Mouse (Mus musculus): ENCODE data around the gene 1810024B03Rik. TPM values are rescaled to one million over a fixed set of nuclear protein-coding genes. Genes with fewer than 3 reads are reported as not detected.

1810024B03Rik gene
- total and polyA plus RNA-seq, 3 experiments, result 0.77 to 1.2 (median 0.93) TPM

DNA sequence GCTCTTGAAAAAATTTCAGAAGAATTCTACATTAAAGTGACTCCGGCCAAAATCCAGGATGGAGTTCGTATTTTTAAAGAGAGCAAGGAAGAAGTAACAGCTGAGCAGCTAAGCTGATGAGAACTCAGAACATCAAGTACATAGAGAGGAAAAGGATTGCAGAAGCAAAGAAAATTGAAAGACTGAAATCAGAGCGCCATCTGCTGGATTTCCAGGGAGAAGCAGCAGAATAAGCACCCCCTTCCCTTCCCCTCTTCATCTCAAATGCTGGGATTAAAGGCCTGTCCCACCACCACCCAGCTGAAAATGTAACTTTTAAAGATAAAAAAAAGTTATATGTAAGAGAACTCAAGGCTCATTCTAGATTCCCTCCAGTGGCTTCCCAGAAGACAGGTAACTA is 3.1 kb downstream of the 1810024B03Rik start:
- Histone ChIP-seq H3K4me3 (replicated peaks in 1 of 3; ENCODE audit: low read depth in 2 of 3, low read length in 2 of 3, poor library complexity in 1 of 3) (no peak overlapping the region), H3K9ac (ENCODE audit: insufficient read depth, low read depth) (no peak overlapping the region), H3K79me2 (replicated peaks; ENCODE audit: control insufficient read depth, extremely low read depth, insufficient read depth, poor library complexity, severe bottlenecking) (peaks cover 18% of the 10 kb centered on the region), H3K27ac (ENCODE audit: insufficient read depth, low read depth) (no peak overlapping the region), H3K36me3 (replicated peaks in 1 of 2; ENCODE audit: control insufficient read depth in 1 of 2, insufficient read depth in 1 of 2, low read length in 1 of 2) (peaks cover 7 to 39% of the 10 kb centered on the region in 2 experiments), H3K4me1 (ENCODE audit: control insufficient read depth in 1 of 2, insufficient read depth in 2 of 2) (peaks cover 0 to 16% of the 10 kb centered on the region in 2 experiments; a peak in 2 of 4 replicates), H3K4me2 (ENCODE audit: insufficient read depth, low read depth, poor library complexity, severe bottlenecking) (no peak overlapping the region), H3K27me3 (replicated peaks) (no peaks in the 10 kb centered on the region), H3K9me3 (replicated peaks; ENCODE audit: low read length) (no peaks in the 10 kb centered on the region)
- in situ Hi-C loops (cut with MboI; ENCODE audit: low pct_ligation_motif_present, low pct_unique_long_range_greater_than_20kb, low sequenced_read_pairs) (no loop called here), dilution Hi-C loops (cut with MboI; ENCODE audit: extremely low pct_ligation_motif_present, extremely low pct_unique_long_range_greater_than_20kb, low sequenced_read_pairs) (no loop called here)
- DNase-seq (ENCODE audit: extremely low read depth), result peak; percentile 74
- TF ChIP-seq GABPA (IDR thresholded peaks at IDR 0.05; ENCODE audit: insufficient replicate concordance, low read depth, low read length), result no peak
- no peak for TF ChIP-seq ELF1 (IDR thresholded peaks at IDR 0.05; ENCODE audit: low read depth, low read length)
- no peak for TF ChIP-seq JUND (conservative IDR thresholded peaks at IDR 0.05; ENCODE audit: low read depth, low read length)
- no peak for TF ChIP-seq ZKSCAN1 (IDR thresholded peaks at IDR 0.05; ENCODE audit: borderline replicate concordance, low read depth, low read length)
- no peak for TF ChIP-seq PAX5 (IDR thresholded peaks at IDR 0.05; ENCODE audit: low read length)
- no peak for TF ChIP-seq MAX (IDR thresholded peaks at IDR 0.05; ENCODE audit: low read length)
- TF ChIP-seq RCOR1 (conservative IDR thresholded peaks at IDR 0.05; ENCODE audit: low read depth, low read length), result no peak
- peak; percentile 98 for TF ChIP-seq RAD21 (IDR thresholded peaks at IDR 0.05; ENCODE audit: low read depth, low read length)
- TF ChIP-seq USF2 (conservative IDR thresholded peaks at IDR 0.05; ENCODE audit: low read depth, low read length), result no peak
- TF ChIP-seq MYC (IDR thresholded peaks at IDR 0.05; ENCODE audit: low read depth, low read length), result no peak
- no peak for TF ChIP-seq ZNF384 (IDR thresholded peaks at IDR 0.05; ENCODE audit: low read depth, low read length)
- peak; percentile 81 to 96 for TF ChIP-seq CTCF (conservative IDR thresholded peaks at IDR 0.05 in 1 of 2, IDR thresholded peaks at IDR 0.05 in 1 of 2; ENCODE audit: low read depth in 2 of 2, low read length in 2 of 2)
- TF ChIP-seq NELFE (IDR thresholded peaks at IDR 0.05; ENCODE audit: low read depth, low read length), result no peak
- TF ChIP-seq HCFC1 (IDR thresholded peaks at IDR 0.05; ENCODE audit: low read depth, low read length), result no peak
- no peak for TF ChIP-seq CHD1 (IDR thresholded peaks at IDR 0.05; ENCODE audit: low read depth, low read length)
- no peak for TF ChIP-seq ETS1 (conservative IDR thresholded peaks at IDR 0.05; ENCODE audit: low read depth, low read length)
- no peak for TF ChIP-seq MXI1 (IDR thresholded peaks at IDR 0.05; ENCODE audit: low read depth, low read length)
- TF ChIP-seq TCF12 (IDR thresholded peaks at IDR 0.05; ENCODE audit: low read depth, low read length), result no peak
- TF ChIP-seq EP300 (IDR thresholded peaks at IDR 0.05; ENCODE audit: low read length), result no peak
- TF ChIP-seq JUN (IDR thresholded peaks at IDR 0.05; ENCODE audit: insufficient read depth, low read depth, low read length), result no peak
- TF ChIP-seq E2F4 (IDR thresholded peaks at IDR 0.05; ENCODE audit: insufficient replicate concordance, low read depth, low read length), result no peak
- no peak for TF ChIP-seq MAFK (IDR thresholded peaks at IDR 0.05; ENCODE audit: insufficient replicate concordance, low read length)
- no peak for TF ChIP-seq ZMIZ1 (IDR thresholded peaks at IDR 0.05; ENCODE audit: low read depth, low read length)
- TF ChIP-seq NRF1 (IDR thresholded peaks at IDR 0.05; ENCODE audit: low read depth, low read length), result no peak
- TF ChIP-seq SMC3 (IDR thresholded peaks at IDR 0.05; ENCODE audit: low read depth, low read length), result peak; percentile 97
- 0 out of 2 replicates have a peak, but pooled peaks have one; percentile 21 for TF ChIP-seq TBP (conservative IDR thresholded peaks at IDR 0.05; ENCODE audit: low read depth, low read length)
- TF ChIP-seq USF1 (IDR thresholded peaks at IDR 0.05; ENCODE audit: low read depth, low read length), result no peak
- TF ChIP-seq CHD2 (IDR thresholded peaks at IDR 0.05; ENCODE audit: low read length), result no peak
- TF ChIP-seq KAT2A (IDR thresholded peaks at IDR 0.05; ENCODE audit: insufficient replicate concordance, low read length), result no peak
- no peak for TF ChIP-seq MEF2A (IDR thresholded peaks at IDR 0.05; ENCODE audit: borderline replicate concordance, low read depth, low read length)
- TF ChIP-seq UBTF (IDR thresholded peaks at IDR 0.05; ENCODE audit: low read depth, low read length), result no peak
- TF ChIP-seq MAZ (IDR thresholded peaks at IDR 0.05; ENCODE audit: low read depth, low read length), result no peak
- TF ChIP-seq BHLHE40 (IDR thresholded peaks at IDR 0.05; ENCODE audit: low read depth, low read length), result no peak
- TF ChIP-seq POLR2AphosphoS2 (IDR thresholded peaks at IDR 0.05; ENCODE audit: low read depth, low read length), result no peak
- no peak for TF ChIP-seq IRF4 (IDR thresholded peaks at IDR 0.05; ENCODE audit: low read depth, low read length)
- peak; percentile 91 for TF ChIP-seq ZC3H11A (IDR thresholded peaks at IDR 0.05; ENCODE audit: low read depth, low read length)
- no peak for TF ChIP-seq POLR2A (IDR thresholded peaks at IDR 0.05; ENCODE audit: low read depth, low read length)
- no peak for TF ChIP-seq SIN3A (IDR thresholded peaks at IDR 0.05; ENCODE audit: low read length)

Data from CH12.LX (cell line).